Mouse (Mus musculus): ENCODE data around the gene Stra8. TPM values are rescaled to one million over a fixed set of nuclear protein-coding genes. Genes with fewer than 3 reads are reported as not detected.

Stra8 gene
- total and polyA plus RNA-seq, 2 experiments from 2014 or later, result not detected

DNA sequence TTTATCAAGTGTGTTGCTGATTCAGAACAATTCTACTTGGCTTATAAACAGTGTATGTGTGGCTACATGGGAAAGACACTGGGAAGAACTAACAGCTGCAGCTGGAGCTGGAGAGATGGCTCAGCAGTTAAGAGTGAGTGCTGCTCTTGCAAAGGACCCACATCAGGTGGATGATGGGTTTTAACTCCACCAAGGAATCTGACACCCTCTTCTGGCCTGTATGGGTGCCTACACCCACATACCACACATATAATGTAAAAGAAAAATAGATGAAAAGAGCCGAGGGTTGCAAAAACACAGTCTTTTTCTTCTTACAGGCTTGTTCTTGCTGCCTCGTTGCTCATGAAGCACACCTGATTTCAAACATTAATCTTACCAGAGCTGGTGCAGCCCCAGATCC lies 13.8 kb upstream of the Stra8 start:
- ATAC-seq (ENCODE audit: low FRiP score) (no peak), DNase-seq (ENCODE audit: low spot score) (no peak)
- 87% methylated on average over 2 of the region's 2 CpGs for WGBS
- Histone ChIP-seq H3K4me1 (ENCODE audit: insufficient read depth, low read length) (peaks cover 7% of the 10 kb centered on the region; the same call in 1 of the 2 replicates), H3K4me2 (ENCODE audit: low read depth, low read length, poor library complexity, severe bottlenecking) (no peak overlapping the region), H3K9ac (replicated peaks; ENCODE audit: low read length, poor library complexity, severe bottlenecking) (no peak overlapping the region), H3K4me3 (ENCODE audit: low read depth, low read length) (no peak overlapping the region), H3K27ac (ENCODE audit: low read depth, low read length) (no peak overlapping the region), H3K36me3 (ENCODE audit: insufficient read depth, low read length) (peaks cover 58% of the 10 kb centered on the region), H3K27me3 (ENCODE audit: insufficient read depth, low read length) (no peaks in the 10 kb centered on the region), H3K9me3 (ENCODE audit: low read length) (no peaks in the 10 kb centered on the region)
- TF ChIP-seq CTCF (IDR thresholded peaks at IDR 0.05), result peak; percentile 13; the same call in 1 of the 2 replicates

DNA sequence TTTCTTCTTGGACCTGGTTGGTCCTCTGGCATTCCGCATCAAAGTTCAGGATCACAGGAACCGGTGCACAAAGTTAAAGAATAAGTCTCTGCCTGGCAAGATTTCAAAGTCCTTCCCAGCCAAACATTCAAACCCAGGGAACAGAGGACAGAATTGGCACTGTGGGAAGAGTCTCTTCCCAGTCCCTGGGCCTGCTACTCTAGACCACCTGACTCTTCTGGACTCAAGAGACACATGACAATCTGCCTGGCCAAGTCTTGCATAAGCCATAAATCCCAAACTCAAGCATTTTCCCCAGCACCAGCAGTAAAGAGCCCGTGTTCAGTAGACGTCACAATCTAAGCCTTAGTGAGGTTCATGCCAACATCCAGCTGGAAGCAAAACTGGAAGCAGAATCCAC lies 13.3 kb upstream of the Stra8 start:
- Histone ChIP-seq H3K9ac (replicated peaks; ENCODE audit: low read length, poor library complexity, severe bottlenecking) (no peak overlapping the region), H3K36me3 (ENCODE audit: insufficient read depth, low read length) (peaks cover 53% of the 10 kb centered on the region), H3K27me3 (ENCODE audit: insufficient read depth, low read length) (no peaks in the 10 kb centered on the region), H3K27ac (ENCODE audit: low read depth, low read length) (no peak overlapping the region), H3K4me1 (ENCODE audit: insufficient read depth, low read length) (peaks cover 7% of the 10 kb centered on the region; the same call in 1 of the 2 replicates), H3K4me3 (ENCODE audit: low read depth, low read length) (no peak overlapping the region), H3K4me2 (ENCODE audit: low read depth, low read length, poor library complexity, severe bottlenecking) (no peak overlapping the region), H3K9me3 (ENCODE audit: low read length) (no peaks in the 10 kb centered on the region)
- DNase-seq (ENCODE audit: low spot score) (peak; percentile 19), ATAC-seq (ENCODE audit: low FRiP score) (no peak)
- no peak for TF ChIP-seq CTCF (IDR thresholded peaks at IDR 0.05)
- WGBS, result 87% methylated on average over 4 of the region's 4 CpGs

DNA sequence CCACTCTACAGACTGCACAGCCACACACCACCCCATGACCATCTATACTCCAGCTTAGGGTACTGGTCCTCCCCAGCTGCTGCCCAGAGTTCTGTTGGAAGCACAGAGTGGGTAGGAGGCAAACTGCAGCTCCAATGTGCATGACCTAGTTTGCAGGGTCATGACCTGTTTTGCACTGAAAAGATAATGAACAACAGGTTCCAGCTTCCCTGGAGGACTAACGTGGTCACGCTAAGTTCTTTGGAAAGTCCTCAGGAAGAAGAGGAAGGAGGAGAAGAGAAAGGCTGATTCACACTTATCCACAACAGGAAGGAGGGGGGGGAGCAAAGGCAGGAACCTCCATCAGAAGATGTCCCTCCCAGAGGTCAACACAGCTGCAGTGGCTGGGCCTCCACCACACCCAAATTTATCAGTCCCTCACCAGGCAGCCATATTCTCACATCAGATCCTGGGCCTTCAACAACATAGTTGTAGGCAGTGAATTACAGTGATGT lies 12.8 kb upstream of the Stra8 start:
- H3K9me3 ChIP-seq (ENCODE audit: low read length), result no peaks in the 10 kb centered on the region
- H3K4me2 ChIP-seq (ENCODE audit: low read depth, low read length, poor library complexity, severe bottlenecking), result no peak overlapping the region
- DNase-seq (ENCODE audit: low spot score) (no peak), ATAC-seq (ENCODE audit: low FRiP score) (no peak)
- H3K4me3 ChIP-seq (ENCODE audit: low read depth, low read length), result no peak overlapping the region
- no peak for TF ChIP-seq CTCF (IDR thresholded peaks at IDR 0.05)
- no peak overlapping the region for H3K9ac ChIP-seq (replicated peaks; ENCODE audit: low read length, poor library complexity, severe bottlenecking)
- H3K27ac ChIP-seq (ENCODE audit: low read depth, low read length), result no peak overlapping the region
- peaks cover 48% of the 10 kb centered on the region for H3K36me3 ChIP-seq (ENCODE audit: insufficient read depth, low read length)
- peaks cover 7% of the 10 kb centered on the region; the same call in 1 of the 2 replicates for H3K4me1 ChIP-seq (ENCODE audit: insufficient read depth, low read length)
- WGBS, result 83% methylated on average over 2 of the region's 2 CpGs
- H3K27me3 ChIP-seq (ENCODE audit: insufficient read depth, low read length), result no peaks in the 10 kb centered on the region

DNA sequence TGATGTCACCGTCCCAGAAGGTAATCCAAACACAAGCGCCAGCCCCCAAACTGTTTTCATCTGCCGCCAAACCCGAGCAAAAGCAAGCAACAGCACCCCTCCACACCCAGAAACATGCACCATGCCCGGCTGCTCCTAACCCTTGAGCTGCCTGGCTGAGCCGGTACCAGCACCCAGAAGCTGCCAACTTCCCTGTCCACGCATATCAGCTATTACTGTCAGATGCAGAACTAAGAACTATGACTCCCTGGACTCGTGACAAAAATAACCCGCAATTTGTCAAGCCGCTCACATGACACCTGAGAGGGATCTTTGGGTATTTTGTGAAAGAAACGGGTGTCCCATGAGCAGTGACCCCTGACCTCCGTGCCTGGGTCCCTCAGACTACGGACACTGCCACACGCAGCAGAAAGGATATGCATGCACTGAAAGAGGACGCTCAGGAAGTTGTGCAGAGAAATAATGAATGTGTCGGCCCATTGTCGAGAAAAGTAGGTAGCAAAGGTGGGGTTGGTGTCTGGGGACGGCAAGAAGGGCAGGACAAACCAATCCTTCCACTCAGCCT lies 12.2 kb upstream of the Stra8 start:
- no peak for ATAC-seq (ENCODE audit: low FRiP score)
- TF ChIP-seq CTCF (IDR thresholded peaks at IDR 0.05), result no peak
- H3K27ac ChIP-seq (ENCODE audit: low read depth, low read length), result no peak overlapping the region
- DNase-seq (ENCODE audit: low spot score), result no peak
- H3K4me3 ChIP-seq (ENCODE audit: low read depth, low read length), result no peak overlapping the region
- no peak overlapping the region for H3K9ac ChIP-seq (replicated peaks; ENCODE audit: low read length, poor library complexity, severe bottlenecking)
- H3K4me1 ChIP-seq (ENCODE audit: insufficient read depth, low read length), result peaks cover 7% of the 10 kb centered on the region; the same call in 1 of the 2 replicates
- H3K36me3 ChIP-seq (ENCODE audit: insufficient read depth, low read length), result peaks cover 42% of the 10 kb centered on the region
- no peaks in the 10 kb centered on the region for H3K27me3 ChIP-seq (ENCODE audit: insufficient read depth, low read length)
- no peaks in the 10 kb centered on the region for H3K9me3 ChIP-seq (ENCODE audit: low read length)
- 91% methylated on average over 18 of the region's 18 CpGs for WGBS
- H3K4me2 ChIP-seq (ENCODE audit: low read depth, low read length, poor library complexity, severe bottlenecking), result no peak overlapping the region

DNA sequence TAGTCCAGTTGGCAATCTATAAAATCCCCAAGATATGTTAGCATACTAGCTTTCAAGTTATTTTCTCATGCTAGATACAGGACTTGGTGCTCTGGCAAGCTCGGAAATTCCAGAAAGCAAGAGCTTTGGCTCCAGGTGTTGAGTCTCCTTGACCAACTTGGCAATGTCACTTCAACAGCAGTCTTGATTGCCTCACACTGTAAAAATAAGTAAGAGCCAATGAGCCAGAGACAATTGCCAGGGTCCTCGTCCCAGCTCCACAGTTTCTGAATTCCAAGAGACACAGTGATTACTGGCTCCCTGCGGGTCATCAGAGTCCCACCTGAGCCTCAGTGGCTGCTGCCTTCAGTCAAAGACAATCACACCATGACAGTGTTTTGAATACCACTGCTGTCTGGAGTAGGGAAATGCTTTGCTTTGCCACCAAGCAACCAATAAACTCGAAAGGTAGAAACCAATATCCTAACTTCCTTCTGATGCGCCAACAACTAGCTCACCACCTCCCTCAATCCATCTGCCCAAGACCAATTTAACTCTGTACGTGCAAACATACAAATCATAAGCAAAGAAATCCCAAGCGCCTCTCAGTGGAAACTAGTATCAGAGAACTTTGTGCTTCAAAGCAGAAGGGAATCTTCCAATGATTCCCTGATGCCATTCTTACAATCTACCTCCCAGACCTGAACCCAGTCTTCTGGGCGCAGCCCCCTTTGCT lies 10.2 kb upstream of the Stra8 start:
- Histone ChIP-seq H3K27ac (ENCODE audit: low read depth, low read length) (peak overlapping the region; percentile 85), H3K4me2 (ENCODE audit: low read depth, low read length, poor library complexity, severe bottlenecking) (peak overlapping the region; percentile 61), H3K9ac (replicated peaks; ENCODE audit: low read length, poor library complexity, severe bottlenecking) (peak overlapping the region; percentile 77), H3K4me3 (ENCODE audit: low read depth, low read length) (peak overlapping the region; percentile 77), H3K36me3 (ENCODE audit: insufficient read depth, low read length) (peaks cover 31% of the 10 kb centered on the region), H3K4me1 (ENCODE audit: insufficient read depth, low read length) (peaks cover 7% of the 10 kb centered on the region; the same call in 1 of the 2 replicates), H3K27me3 (ENCODE audit: insufficient read depth, low read length) (no peaks in the 10 kb centered on the region), H3K9me3 (ENCODE audit: low read length) (no peaks in the 10 kb centered on the region)
- DNase-seq (ENCODE audit: low spot score), result no peak
- WGBS, result 43% methylated on average over 8 of the region's 8 CpGs
- no peak for TF ChIP-seq CTCF (IDR thresholded peaks at IDR 0.05)
- no peak for ATAC-seq (ENCODE audit: low FRiP score)
